ENCODE assay signal across 9 mouse cellular contexts in the genomic region with DNA sequence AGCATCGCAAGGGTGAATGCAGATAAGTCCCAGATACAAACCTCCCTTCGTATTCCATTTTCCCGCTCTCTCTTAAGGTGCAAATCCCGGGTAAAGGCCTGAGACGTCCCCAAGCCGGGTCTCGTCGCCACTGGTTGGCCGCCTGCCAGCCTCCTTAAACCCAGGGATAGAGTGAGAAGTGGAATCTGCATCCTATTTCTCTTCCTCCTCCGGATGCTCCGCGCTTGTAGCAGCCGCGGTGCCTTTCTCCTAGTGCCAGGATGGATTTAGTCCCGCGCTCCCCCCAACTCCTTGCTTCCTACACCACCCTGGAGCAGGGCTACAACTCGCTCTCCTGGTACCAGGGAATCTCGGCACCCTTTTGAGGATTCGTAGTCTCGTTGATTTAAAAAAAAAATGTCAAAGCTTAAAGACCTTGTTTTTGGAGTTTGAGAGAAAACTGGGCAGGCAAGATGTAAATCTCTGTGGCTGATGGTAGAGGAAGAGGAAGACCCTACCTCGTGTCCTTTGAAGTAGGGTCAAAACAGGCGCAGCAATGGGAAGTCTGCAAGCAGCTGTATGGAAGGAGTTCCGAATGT. TPM values are rescaled to one million over a fixed set of nuclear protein-coding genes. Genes with fewer than 3 reads are reported as not detected.
DNase-seq lines count a peak whose midpoint lies in the region; ATAC-seq lines count a peak whose summit lies in the region.
"Had no signal": no experiment of that assay in that cellular context is flagged by ENCODE, and none has a peak within 500 bp of the region (broad histone marks: within the 10 kb centered on the region; RNA-seq: fewer than 3 reads in every experiment).

No protein-coding gene starts in this region.

- peak; percentile 68 for ATAC-seq in intestine, embryonic 15.5 days
- 0 out of 2 replicates have a peak, but pooled peaks have one; percentile 13 for ATAC-seq in liver, embryonic 15.5 days (ENCODE audit: insufficient read depth)
- peak; percentile 80 for ATAC-seq in neural tube, embryonic 14.5 days (ENCODE audit: low read depth)
- ATAC-seq in monocyte, adult 5-6 weeks (replicated peaks; ENCODE audit: insufficient number of reproducible peaks, low FRiP score, low TSS enrichment, poor library complexity, severe bottlenecking), result no peak

- H3K4me3 ChIP-seq in intestine, embryonic 15.5 days (replicated peaks), result peak overlapping the region; percentile 55
- peak overlapping the region; percentile 51 for H3K4me3 ChIP-seq in liver, embryonic 15.5 days (replicated peaks)
- H3K4me3 ChIP-seq in neural tube, embryonic 14.5 days (ENCODE audit: low read depth, low read length), result peak overlapping the region; percentile 55

- peaks cover 3% of the 10 kb centered on the region; the same call in 1 of the 2 replicates for H3K4me1 ChIP-seq in intestine, embryonic 15.5 days (replicated peaks)
- H3K4me1 ChIP-seq in liver, embryonic 15.5 days (replicated peaks), result peaks cover 5% of the 10 kb centered on the region
- peaks cover 11% of the 10 kb centered on the region for H3K4me1 ChIP-seq in neural tube, embryonic 14.5 days (ENCODE audit: control insufficient read depth, insufficient read depth, low read length)

- peak overlapping the region; percentile 88 for H3K4me2 ChIP-seq in intestine, embryonic 15.5 days (replicated peaks)
- H3K4me2 ChIP-seq in liver, embryonic 15.5 days, result peak overlapping the region; percentile 64
- peak overlapping the region; percentile 83 for H3K4me2 ChIP-seq in neural tube, embryonic 14.5 days (ENCODE audit: low read depth, low read length)

- H3K9ac ChIP-seq in intestine, embryonic 15.5 days, result peak overlapping the region; percentile 46
- H3K9ac ChIP-seq in liver, embryonic 15.5 days, result peak overlapping the region; percentile 27; the same call in 1 of the 2 replicates
- H3K9ac ChIP-seq in neural tube, embryonic 14.5 days (replicated peaks; ENCODE audit: low read depth, low read length), result peak overlapping the region; percentile 62

- DNase-seq in thymus, postnatal 25 days, result peak; percentile 14
- DNase-seq in thymus, adult 18-20 months, result no peak
- peak; percentile 66 to 71 for DNase-seq in cerebellum, postnatal 36 days
- DNase-seq in gastrocnemius, postnatal 25 days, result peak; percentile 16

- 1% methylated on average over 23 of the region's 23 CpGs for WGBS in intestine, embryonic 15.5 days
- 2% methylated on average over 23 of the region's 23 CpGs for WGBS in liver, embryonic 15.5 days (ENCODE audit: insufficient replicate concordance)
- WGBS in neural tube, embryonic 14.5 days, result under 1% methylated on average over 23 of the region's 23 CpGs

- no peaks in the 10 kb centered on the region for H3K9me3 ChIP-seq in intestine, embryonic 15.5 days
- H3K9me3 ChIP-seq in liver, embryonic 15.5 days (replicated peaks), result no peaks in the 10 kb centered on the region
- H3K9me3 ChIP-seq in neural tube, embryonic 14.5 days (ENCODE audit: control insufficient read depth, low read length), result no peaks in the 10 kb centered on the region

- peaks cover 11% of the 10 kb centered on the region for H3K27me3 ChIP-seq in intestine, embryonic 15.5 days (replicated peaks)
- peaks cover 44% of the 10 kb centered on the region for H3K27me3 ChIP-seq in liver, embryonic 15.5 days
- 0 out of 2 replicates have a peak, but pooled peaks cover 2% of the 10 kb centered on the region for H3K27me3 ChIP-seq in neural tube, embryonic 14.5 days (ENCODE audit: control insufficient read depth, insufficient read depth, low read length)

- peak overlapping the region; percentile 14; the same call in 1 of the 2 replicates for H3K27ac ChIP-seq in intestine, embryonic 15.5 days
- H3K27ac ChIP-seq in liver, embryonic 15.5 days (replicated peaks), result no peak overlapping the region
- peak overlapping the region; percentile 72 for H3K27ac ChIP-seq in neural tube, embryonic 14.5 days (ENCODE audit: low read depth, low read length)

- H3K36me3 ChIP-seq in intestine, embryonic 15.5 days, result no peaks in the 10 kb centered on the region
- H3K36me3 ChIP-seq in liver, embryonic 15.5 days (replicated peaks), result no peaks in the 10 kb centered on the region
- H3K36me3 ChIP-seq in neural tube, embryonic 14.5 days (ENCODE audit: control insufficient read depth, insufficient read depth, low read length), result no peaks in the 10 kb centered on the region

RNA-seq across cellular contexts. Expression of a gene that starts 0.5 kb away (rescaled TPM):
- total RNA-seq in gastrocnemius, postnatal 25 days (2021), result 1 to 10 TPM; 4.0 to 4.2 TPM
- polyA plus RNA-seq in intestine, embryonic 15.5 days (2015; fragmentation: Nextera tagmentation; extraction: Ambion mirVana), result 13.5 and 14.0 TPM in 2 replicates
- 8.1 and 8.5 TPM in 2 replicates for polyA plus RNA-seq in liver, embryonic 15.5 days (2015; fragmentation: Nextera tagmentation; extraction: Ambion mirVana)
- polyA plus RNA-seq in neural tube, embryonic 14.5 days (2014; fragmentation: Nextera tagmentation; extraction: Ambion mirVana), result 32.4 and 35.3 TPM in 2 replicates
- 0.64 to 1.9 TPM (median 0.78 TPM) in 3 replicates for total RNA-seq in monocyte, adult 5-6 weeks (2017)

RNA-seq across cellular contexts. Expression of a gene that starts 8.8 kb away (rescaled TPM):
- total RNA-seq in gastrocnemius, postnatal 25 days (2021), result not detected
- 1.1 and 1.2 TPM in 2 replicates for polyA plus RNA-seq in intestine, embryonic 15.5 days (2015; fragmentation: Nextera tagmentation; extraction: Ambion mirVana)
- 3.9 and 4.6 TPM in 2 replicates for polyA plus RNA-seq in liver, embryonic 15.5 days (2015; fragmentation: Nextera tagmentation; extraction: Ambion mirVana)
- polyA plus RNA-seq in neural tube, embryonic 14.5 days (2014; fragmentation: Nextera tagmentation; extraction: Ambion mirVana), result 0.06 and 0.11 TPM in 2 replicates
- 0.58 to 4.0 TPM (median 0.64 TPM) in 3 replicates for total RNA-seq in monocyte, adult 5-6 weeks (2017)

RNA-seq across cellular contexts. Expression of a gene that starts 46.1 kb away (rescaled TPM):
- not detected for total RNA-seq in gastrocnemius, postnatal 25 days (2021)
- polyA plus RNA-seq in intestine, embryonic 15.5 days (2015; fragmentation: Nextera tagmentation; extraction: Ambion mirVana), result not detected in 2 replicates
- not detected in 2 replicates for polyA plus RNA-seq in liver, embryonic 15.5 days (2015; fragmentation: Nextera tagmentation; extraction: Ambion mirVana)
- polyA plus RNA-seq in neural tube, embryonic 14.5 days (2014; fragmentation: Nextera tagmentation; extraction: Ambion mirVana), result not detected in 2 replicates
- total RNA-seq in monocyte, adult 5-6 weeks (2017), result not detected in 3 replicates
- total RNA-seq: adrenal gland, postnatal 4 days had no signal

Comparison
In these comparisons a context has a peak if more than half of its experiments do, and no peak if none do; other contexts are left out.
1. DNase-seq: peak in thymus, postnatal 25 days (single experiment), cerebellum, postnatal 36 days (2 of 2) and gastrocnemius, postnatal 25 days (single experiment); none in thymus, adult 18-20 months (0 of 2).
2. Peak in every context shown above with its lines, with median percentiles within 50 percentile points of each other: H3K4me2 ChIP-seq, H3K4me3 ChIP-seq and H3K9ac ChIP-seq.